Mouse (Mus musculus) liver, embryonic 16.5 days (tissue): ENCODE results near the gene Invs. TPM values are rescaled to one million over a fixed set of nuclear protein-coding genes. Genes with fewer than 3 reads are reported as not detected.

Source experiments
- ATAC-seq: fragments of 200-750 bp; cut with Nextera tagmentation; 2 replicates; pipeline ENCODE4 v1.8.0; 2017; ENCODE audit warnings: low read depth, mild to moderate bottlenecking, moderate number of reproducible peaks, moderate library complexity
- H3K27ac ChIP-seq: fragments of 300-500 bp; sonication (generic); 2 replicates; pipeline ENCODE4 v1.5.1; 2014; ENCODE audit warnings: mild to moderate bottlenecking, low read length
- H3K27me3 ChIP-seq: fragments of 300-500 bp; sonication (generic); 2 replicates; pipeline ENCODE4 v1.6.1; 2014; ENCODE audit warnings: low read depth, low read length, mixed read lengths; ENCODE audit not compliant: control insufficient read depth, insufficient read depth
- H3K36me3 ChIP-seq: fragments of 300-500 bp; sonication (generic); 2 replicates; pipeline ENCODE4 v1.6.1; 2014; ENCODE audit warnings: mild to moderate bottlenecking; ENCODE audit not compliant: control insufficient read depth, insufficient read depth
- H3K4me1 ChIP-seq: fragments of 300-500 bp; sonication (generic); 2 replicates; pipeline ENCODE4 v1.6.1; 2014; ENCODE audit warnings: low read depth, low read length, mixed read lengths; ENCODE audit not compliant: control insufficient read depth
- H3K4me2 ChIP-seq: fragments of 300-500 bp; sonication (generic); 2 replicates; pipeline ENCODE4 v1.6.1; 2014; ENCODE audit warnings: low read depth, low read length, mixed read lengths
- H3K4me3 ChIP-seq: fragments of 300-500 bp; sonication (generic); 2 replicates; pipeline ENCODE4 v1.5.1; 2014; ENCODE audit warnings: low read depth, mild to moderate bottlenecking, low read length
- H3K9ac ChIP-seq: fragments of 300-500 bp; sonication (generic); 2 replicates; pipeline ENCODE4 v1.6.1; 2014; ENCODE audit warnings: low read depth, low read length
- H3K9me3 ChIP-seq: fragments of 300-500 bp; sonication (generic); replicated peaks from 2 replicates; pipeline ENCODE4 v1.6.1; 2016; ENCODE audit warnings: low read length; ENCODE audit not compliant: control insufficient read depth
- WGBS: fragments of 180-500 bp; shearing (Covaris S2); extraction: QIAGEN DNeasy Blood & Tissue Kit; methylation state at CpG from one replicate; pipeline ENCODE4 v1.1.7; 2014; ENCODE audit not compliant: insufficient replicate concordance; 5-methylcytosine and 5-hydroxymethylcytosine counted together
- polyA plus RNA-seq: library from polyadenylated mRNA; unstranded; fragments of >200 nt; fragmentation: Nextera tagmentation; extraction: Ambion mirVana; gene quantifications from 2 replicates; pipeline ENCODE4 v1.2.1, GENCODE M21; 2015

The Invs gene
- polyA plus RNA-seq, 1 experiment from 2014 or later: 1.9 TPM

- H3K4me2 ChIP-seq: no peak overlapping the region
- WGBS: 66% methylated on average over 1 of the region's 1 CpGs
- ATAC-seq: no peak
- H3K9me3 ChIP-seq: no peaks in the 10 kb centered on the region
- no peak overlapping the region for H3K4me3 ChIP-seq
- no peak overlapping the region for H3K27ac ChIP-seq
- no peaks in the 10 kb centered on the region for H3K4me1 ChIP-seq
- H3K9ac ChIP-seq: no peak overlapping the region
- no peaks in the 10 kb centered on the region for H3K36me3 ChIP-seq
- no peaks in the 10 kb centered on the region for H3K27me3 ChIP-seq
These were observed 11.4 kb upstream of the Invs start for GRCm38 (mm10) chr4:48268127-48268526.

DNA sequence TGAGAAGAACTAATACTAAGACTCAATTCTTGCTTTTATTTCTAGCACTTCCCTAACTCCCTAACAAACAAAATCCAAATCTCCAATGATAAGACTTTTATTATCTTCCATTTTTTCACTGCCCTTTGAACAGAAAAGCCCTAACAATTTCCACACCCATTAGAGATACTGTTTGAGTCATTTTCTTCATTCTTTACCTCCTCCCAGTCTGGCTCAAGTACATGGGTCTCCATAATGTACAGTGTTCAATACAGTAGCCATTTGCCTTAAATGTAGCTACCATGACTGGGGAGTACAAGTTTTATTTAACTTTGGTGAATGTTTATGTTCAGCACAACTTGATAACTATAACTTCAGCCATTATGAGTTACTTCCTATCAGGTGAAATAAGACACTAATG lies 9.0 kb upstream of the Invs start:
- H3K4me3 ChIP-seq: no peak overlapping the region
- H3K36me3 ChIP-seq: no peaks in the 10 kb centered on the region
- H3K27me3 ChIP-seq: no peaks in the 10 kb centered on the region

GRCm38 (mm10) chr4:48271838-48272237 lies 7.7 kb upstream of the Invs start:
- no peak for ATAC-seq
- WGBS: 67% methylated on average over 5 of the region's 5 CpGs

More for the DNA sequence above, 9.0 kb upstream of the Invs start:
- no peak overlapping the region for H3K9ac ChIP-seq
- H3K4me2 ChIP-seq: no peak overlapping the region
- no peak for ATAC-seq
- no peaks in the 10 kb centered on the region for H3K9me3 ChIP-seq
- H3K27ac ChIP-seq: no peak overlapping the region
- no peaks in the 10 kb centered on the region for H3K4me1 ChIP-seq

GRCm38 (mm10) chr4:48273119-48273829 lies 6.3 kb upstream of the Invs start:
- no peaks in the 10 kb centered on the region for H3K27me3 ChIP-seq
- H3K4me1 ChIP-seq: no peaks in the 10 kb centered on the region
- no peak overlapping the region for H3K9ac ChIP-seq
- H3K9me3 ChIP-seq: no peaks in the 10 kb centered on the region
- no peak overlapping the region for H3K27ac ChIP-seq
- H3K4me2 ChIP-seq: no peak overlapping the region
- H3K4me3 ChIP-seq: no peak overlapping the region
- no peaks in the 10 kb centered on the region for H3K36me3 ChIP-seq
- ATAC-seq: no peak
- 86% methylated on average over 7 of the region's 7 CpGs for WGBS

More at GRCm38 (mm10) chr4:48271838-48272237, 7.7 kb upstream of the Invs start:
- no peak overlapping the region for H3K9ac ChIP-seq
- H3K36me3 ChIP-seq: no peaks in the 10 kb centered on the region
- H3K4me2 ChIP-seq: no peak overlapping the region
- H3K4me1 ChIP-seq: no peaks in the 10 kb centered on the region
- no peak overlapping the region for H3K4me3 ChIP-seq
- no peaks in the 10 kb centered on the region for H3K27me3 ChIP-seq
- H3K27ac ChIP-seq: no peak overlapping the region
- no peaks in the 10 kb centered on the region for H3K9me3 ChIP-seq

DNA sequence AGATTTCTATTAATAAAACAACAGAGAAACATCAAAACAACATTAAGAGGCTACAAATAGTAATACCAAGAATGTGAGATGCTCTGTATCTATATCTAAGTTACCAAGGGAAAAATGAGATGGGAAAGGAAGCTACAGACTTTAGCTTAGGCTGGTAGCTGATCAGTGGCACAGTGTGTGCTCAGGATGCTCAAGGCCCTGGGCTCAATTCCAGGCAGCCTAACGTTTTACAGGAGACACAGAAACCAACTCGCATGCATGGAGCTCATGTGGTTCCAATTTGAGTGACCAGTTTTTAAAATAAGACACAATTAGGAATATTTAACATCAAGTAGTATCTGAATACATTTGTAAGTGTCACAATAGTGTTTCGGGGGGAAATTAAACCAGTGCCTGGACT lies 3.8 kb upstream of the Invs start:
- Histone ChIP-seq H3K4me2 (no peak overlapping the region), H3K27me3 (no peaks in the 10 kb centered on the region), H3K27ac (no peak overlapping the region), H3K9me3 (no peaks in the 10 kb centered on the region), H3K36me3 (no peaks in the 10 kb centered on the region), H3K4me3 (no peak overlapping the region), H3K4me1 (peaks cover 9% of the 10 kb centered on the region), H3K9ac (no peak overlapping the region)
- 76% methylated on average over 3 of the region's 3 CpGs for WGBS
- ATAC-seq: no peak

- no peak for ATAC-seq
- no peaks in the 10 kb centered on the region for H3K9me3 ChIP-seq
- H3K36me3 ChIP-seq: no peaks in the 10 kb centered on the region
- H3K27me3 ChIP-seq: no peaks in the 10 kb centered on the region
- WGBS: 67% methylated on average over 3 of the region's 3 CpGs
- no peak overlapping the region for H3K4me2 ChIP-seq
- no peak overlapping the region for H3K9ac ChIP-seq
- peaks cover 9% of the 10 kb centered on the region for H3K4me1 ChIP-seq
- no peak overlapping the region for H3K4me3 ChIP-seq
- no peak overlapping the region for H3K27ac ChIP-seq
These were observed 2.5 kb upstream of the Invs start for GRCm38 (mm10) chr4:48277011-48277410.

DNA sequence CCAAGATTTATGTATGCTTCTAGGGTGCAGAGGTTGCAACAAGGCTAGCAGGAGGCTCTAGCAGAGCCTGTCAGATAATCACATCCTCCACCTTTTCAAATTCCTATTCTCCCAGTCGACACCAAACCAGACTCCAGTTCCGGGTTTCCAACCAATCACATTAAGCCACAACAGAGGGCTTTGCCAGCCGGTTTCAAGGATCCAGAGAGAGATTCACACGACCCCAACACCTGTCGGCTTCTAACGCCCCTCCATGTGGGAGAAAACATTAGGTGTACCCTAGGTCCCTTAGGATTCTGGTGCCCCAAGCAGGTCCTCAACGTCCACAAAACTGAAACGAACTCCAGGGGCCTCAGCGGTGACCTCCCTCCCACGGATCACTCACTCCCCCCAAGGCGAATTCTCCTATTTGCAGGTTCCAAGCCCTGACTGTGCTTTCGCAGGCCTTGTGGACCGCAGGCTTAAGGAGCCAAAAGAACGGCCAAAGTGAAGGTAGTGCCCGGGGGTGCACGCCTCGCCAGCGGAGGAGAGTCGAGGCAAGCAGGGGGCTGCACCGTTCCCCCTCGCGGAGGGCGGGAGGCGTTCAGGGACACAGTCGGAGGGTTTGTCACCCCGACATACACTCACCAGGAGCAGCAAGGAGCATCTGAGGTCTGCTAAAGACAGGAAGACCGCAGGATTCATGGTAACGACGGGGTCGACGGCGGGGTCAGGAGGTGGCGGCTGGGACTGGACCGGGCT lies 633 bp upstream of the Invs start:
- Histone ChIP-seq H3K27ac (peak overlapping the region; percentile 29), H3K9ac (peak overlapping the region; percentile 81), H3K9me3 (no peaks in the 10 kb centered on the region), H3K4me2 (peak overlapping the region; percentile 83), H3K4me3 (peak overlapping the region; percentile 93), H3K4me1 (peaks cover 9% of the 10 kb centered on the region), H3K27me3 (no peaks in the 10 kb centered on the region), H3K36me3 (no peaks in the 10 kb centered on the region)
- no peak; the same call in 1 of the 2 replicates for ATAC-seq
- WGBS: under 1% methylated on average over 34 of the region's 34 CpGs

GRCm38 (mm10) chr4:48281121-48281520 lies 1.6 kb downstream of the Invs start:
- WGBS: 83% methylated on average over 1 of the region's 1 CpGs
- no peak overlapping the region for H3K9ac ChIP-seq
- no peaks in the 10 kb centered on the region for H3K9me3 ChIP-seq
- H3K4me1 ChIP-seq: peaks cover 9% of the 10 kb centered on the region
- H3K36me3 ChIP-seq: no peaks in the 10 kb centered on the region
- H3K27ac ChIP-seq: no peak overlapping the region
- H3K4me3 ChIP-seq: no peak overlapping the region
- H3K27me3 ChIP-seq: no peaks in the 10 kb centered on the region
- ATAC-seq: no peak
- no peak overlapping the region for H3K4me2 ChIP-seq

- H3K27ac ChIP-seq: no peak overlapping the region
- H3K36me3 ChIP-seq: no peaks in the 10 kb centered on the region
- no peaks in the 10 kb centered on the region for H3K9me3 ChIP-seq
- H3K27me3 ChIP-seq: no peaks in the 10 kb centered on the region
- H3K9ac ChIP-seq: no peak overlapping the region
- no peak for ATAC-seq
- no peak overlapping the region for H3K4me2 ChIP-seq
- 74% methylated on average over 5 of the region's 5 CpGs for WGBS
- H3K4me1 ChIP-seq: no peaks in the 10 kb centered on the region
- H3K4me3 ChIP-seq: no peak overlapping the region
These were observed 7.7 kb downstream of the Invs start for GRCm38 (mm10) chr4:48287086-48287757.
